26 mouse cellular contexts compared by ENCODE assay signal in genomic region chr1:58069181-58069580, GRCm38 (mm10). TPM values are rescaled to one million over a fixed set of nuclear protein-coding genes. Genes with fewer than 3 reads are reported as not detected.
"Had no signal": no experiment of that assay in that cellular context is flagged by ENCODE, and none has a peak within 500 bp of the region (broad histone marks: within the 10 kb centered on the region; RNA-seq: fewer than 3 reads in every experiment).

No protein-coding gene starts in this region.

- H3K9me3 ChIP-seq: forebrain, embryonic 15.5 days; heart, embryonic 13.5 days; heart, embryonic 15.5 days; hindbrain, embryonic 13.5 days; hindbrain, embryonic 15.5 days; limb, embryonic 13.5 days had no signal

- ATAC-seq: forebrain, embryonic 15.5 days; intestine, embryonic 16.5 days had no signal

- H3K9ac ChIP-seq: forebrain, embryonic 15.5 days; forebrain, postnatal 0 days; heart, embryonic 13.5 days; heart, embryonic 15.5 days; hindbrain, embryonic 13.5 days; hindbrain, embryonic 15.5 days; limb, embryonic 13.5 days had no signal

- H3K4me3 ChIP-seq: forebrain, embryonic 15.5 days; heart, adult 2 months; heart, embryonic 13.5 days; heart, embryonic 15.5 days; hindbrain, embryonic 13.5 days; hindbrain, embryonic 15.5 days; limb, embryonic 13.5 days had no signal

- DNase-seq: forebrain, postnatal 0 days; gastrocnemius, postnatal 14 days; gastrocnemius, postnatal 36 days; heart, adult 2 months; heart, postnatal 14 days; heart, postnatal 36 days; kidney, adult 11 months; kidney, adult 2 months; kidney, adult 9 months; kidney, postnatal 14 days; kidney, postnatal 36 days; layer of hippocampus, adult 9-11 months; layer of hippocampus, postnatal 36 days; left cerebral cortex, postnatal 4 days had no signal

- H3K36me3 ChIP-seq: forebrain, embryonic 15.5 days; heart, embryonic 13.5 days; heart, embryonic 15.5 days; hindbrain, embryonic 13.5 days; hindbrain, embryonic 15.5 days; limb, embryonic 13.5 days had no signal

- H3K27ac ChIP-seq: forebrain, embryonic 15.5 days; heart, adult 2 months; heart, embryonic 13.5 days; heart, embryonic 15.5 days; hindbrain, embryonic 13.5 days; hindbrain, embryonic 15.5 days; hindbrain, postnatal 0 days; limb, embryonic 13.5 days had no signal

- H3K4me1 ChIP-seq: forebrain, embryonic 15.5 days; heart, embryonic 15.5 days; hindbrain, embryonic 13.5 days; hindbrain, embryonic 15.5 days had no signal

- H3K4me2 ChIP-seq: forebrain, embryonic 15.5 days; heart, embryonic 11.5 days; heart, embryonic 13.5 days; heart, embryonic 15.5 days; hindbrain, embryonic 13.5 days; hindbrain, embryonic 15.5 days; limb, embryonic 13.5 days had no signal

- H3K27me3 ChIP-seq: forebrain, embryonic 15.5 days; heart, embryonic 13.5 days; heart, embryonic 15.5 days; hindbrain, embryonic 13.5 days; hindbrain, embryonic 15.5 days; limb, embryonic 13.5 days had no signal

RNA-seq across cellular contexts. Expression of gene Aox1, which starts 39.5 kb away (rescaled TPM):
- polyA plus RNA-seq: limb, embryonic 11.5 days had no signal

RNA-seq across cellular contexts. Expression of gene Aox3, which starts 43.7 kb away (rescaled TPM):
- polyA plus RNA-seq: heart, embryonic 11.5 days; hindbrain, embryonic 11.5 days; large intestine, adult 2 months had no signal
